Mouse (Mus musculus): ENCODE measurements around the gene Trappc5. TPM values are rescaled to one million over a fixed set of nuclear protein-coding genes. Genes with fewer than 3 reads are reported as not detected.
A peak's percentile ranks its signal among the peaks of the same experiment; 100 is the strongest.

The Trappc5 gene
- total RNA-seq (2021) = 10 to 100 TPM; 19.4 to 20.2 TPM

GRCm38 (mm10) chr8:3676131-3676992 lies at the start of gene Trappc5:
TSS of gene Trappc5 (plus strand) at chr8:3676299.
- intact Hi-C loops (cut with DNase I) = loop anchor here (2.0 to 10.0 kb wide), 2 partner anchors 56 to 322 kb away; partner anchors contain the start of genes A430078G23Rik, Pet100 and Xab2
- peak; percentile 95 for DNase-seq

GRCm38 (mm10) chr8:3626971-3627370 lies 49.1 kb upstream of the Trappc5 start:
- DNase-seq = no peak
- intact Hi-C loops (cut with DNase I) = loop anchor here (10.0 kb wide), 1 partner anchor 628 kb away; the partner anchor contains the start of genes Ctxn1 and Snapc2

- intact Hi-C loops (cut with DNase I) = loop anchor here (2.0 to 10.0 kb wide), 2 partner anchors 45 to 627 kb away; partner anchors contain the start of genes Ctxn1, Fcor and Snapc2
- peak; percentile 24 to 36 for DNase-seq
Measured at GRCm38 (mm10) chr8:3628014-3628413, 48.1 kb upstream of the Trappc5 start.

DNA sequence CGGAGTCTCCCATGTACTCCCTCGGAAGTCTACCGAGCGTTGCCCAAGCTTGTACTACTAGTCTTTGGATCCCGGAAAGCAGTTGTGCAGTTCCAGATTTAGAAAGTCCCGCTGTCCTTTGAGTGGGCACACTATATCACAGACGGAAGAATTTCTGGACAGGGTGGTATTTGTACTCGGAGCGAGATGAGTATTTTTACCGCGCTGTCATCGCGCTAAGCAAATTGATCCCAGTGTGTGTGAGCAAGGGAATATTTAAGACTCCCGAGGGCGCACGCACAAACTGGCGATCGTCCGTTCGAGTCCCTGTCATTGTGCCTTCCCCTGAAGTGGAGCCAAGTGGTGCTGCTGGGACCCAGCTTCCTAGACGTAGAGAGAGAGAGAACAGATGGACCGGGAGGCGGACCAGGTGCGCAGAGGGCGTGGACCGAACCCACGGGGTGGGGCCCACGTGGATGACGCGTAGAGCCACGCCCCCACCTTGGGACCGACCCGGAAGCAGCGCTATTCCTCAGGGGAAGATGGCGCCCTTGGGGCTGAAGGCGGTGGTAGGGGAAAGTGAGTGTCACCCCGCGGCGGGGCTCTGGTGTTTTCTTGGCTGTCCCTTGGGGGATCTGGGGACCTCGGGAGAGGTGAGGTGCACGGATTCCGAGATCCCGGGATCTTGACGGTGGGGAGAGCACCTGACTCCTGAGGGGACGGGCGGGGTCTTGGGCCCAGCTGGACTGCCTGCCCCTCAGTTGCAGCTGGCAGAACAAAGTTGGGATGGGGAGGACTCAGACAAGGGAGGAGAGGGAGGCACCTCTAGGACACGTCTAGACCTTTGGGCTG lies 45.2 kb upstream of the Trappc5 start, which contains the start of gene Stxbp2:
Stxbp2 (plus strand) TSS at position 309 of the 831 bp plus-strand sequence.
- peak; percentile 44 to 60 for DNase-seq
- intact Hi-C loops (cut with DNase I) = no loop called here

DNA sequence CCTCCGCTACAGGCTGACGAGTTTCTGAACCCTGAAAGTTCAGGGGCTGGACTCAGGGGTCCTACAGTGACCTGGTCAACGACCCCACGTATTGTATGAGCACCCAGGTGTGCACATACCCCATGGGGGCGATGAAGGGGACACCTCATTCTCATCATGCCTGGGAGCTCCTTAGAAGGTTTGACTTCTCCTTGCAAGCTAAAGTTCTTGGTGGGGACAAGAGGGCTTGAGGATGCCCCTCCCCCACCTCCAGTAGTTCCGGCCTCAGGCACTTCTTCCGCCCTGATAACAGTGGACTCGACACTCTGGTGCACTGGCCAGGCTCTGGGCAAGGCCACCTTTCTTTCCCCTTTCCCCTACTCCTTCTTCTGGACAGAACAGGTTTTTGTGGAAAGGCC lies 44.6 kb upstream of the Trappc5 start:
- intact Hi-C loops (cut with DNase I) = no loop called here
- no peak for DNase-seq

- DNase-seq = peak; percentile 20 to 32
- intact Hi-C loops (cut with DNase I) = no loop called here
Measured at GRCm38 (mm10) chr8:3645804-3646203, 30.3 kb upstream of the Trappc5 start.

GRCm38 (mm10) chr8:3646824-3647531 lies 29.1 kb upstream of the Trappc5 start:
- no peak for DNase-seq
- intact Hi-C loops (cut with DNase I) = no loop called here

DNA sequence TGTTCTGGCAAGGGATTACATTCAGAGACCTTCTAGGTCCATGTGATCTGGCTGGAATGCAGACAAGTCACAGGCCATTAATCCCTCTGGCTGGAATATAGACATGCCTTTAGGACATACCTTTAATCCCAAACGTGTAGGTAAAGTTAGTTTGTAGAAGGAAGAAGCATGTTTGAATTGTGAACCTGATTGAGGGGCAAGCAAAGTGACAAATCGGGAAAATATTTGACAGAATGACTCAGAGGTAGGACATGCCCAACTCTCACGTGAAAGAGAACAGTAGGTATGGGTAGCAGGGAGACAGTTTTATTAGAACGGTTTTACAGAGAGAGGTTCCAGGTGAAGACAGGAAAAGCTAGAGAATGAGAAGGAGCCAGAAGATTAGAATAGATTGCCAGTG lies 28.5 kb upstream of the Trappc5 start:
- DNase-seq = no peak
- intact Hi-C loops (cut with DNase I) = no loop called here

DNA sequence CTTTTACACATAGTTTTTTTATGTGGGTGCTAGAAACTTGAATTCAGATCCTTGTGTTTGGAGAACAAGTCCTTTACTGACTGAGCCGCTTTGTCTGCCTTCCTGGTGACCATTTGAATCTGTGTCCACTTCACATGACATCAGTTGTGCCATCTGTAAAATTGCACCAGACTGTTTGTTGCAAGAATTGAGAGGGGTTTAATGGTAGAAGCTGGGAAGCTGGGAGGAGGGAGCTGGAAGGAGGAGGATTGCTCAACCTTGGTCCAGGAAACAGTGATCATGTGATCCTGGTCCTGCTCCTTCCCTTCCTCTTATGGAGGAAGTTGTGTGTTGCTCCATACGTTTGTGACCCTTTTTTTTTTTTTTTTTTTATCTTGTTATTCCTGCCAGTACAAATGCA lies 27.8 kb upstream of the Trappc5 start:
- intact Hi-C loops (cut with DNase I) = no loop called here
- no peak for DNase-seq

- intact Hi-C loops (cut with DNase I) = no loop called here
- no peak for DNase-seq
Measured at GRCm38 (mm10) chr8:3648990-3649389, 27.1 kb upstream of the Trappc5 start.

GRCm38 (mm10) chr8:3652845-3653244 lies 23.3 kb upstream of the Trappc5 start:
- no peak for DNase-seq
- intact Hi-C loops (cut with DNase I) = no loop called here

- no peak for DNase-seq
- intact Hi-C loops (cut with DNase I) = no loop called here
Measured at GRCm38 (mm10) chr8:3654726-3655508, 21.2 kb upstream of the Trappc5 start.

DNA sequence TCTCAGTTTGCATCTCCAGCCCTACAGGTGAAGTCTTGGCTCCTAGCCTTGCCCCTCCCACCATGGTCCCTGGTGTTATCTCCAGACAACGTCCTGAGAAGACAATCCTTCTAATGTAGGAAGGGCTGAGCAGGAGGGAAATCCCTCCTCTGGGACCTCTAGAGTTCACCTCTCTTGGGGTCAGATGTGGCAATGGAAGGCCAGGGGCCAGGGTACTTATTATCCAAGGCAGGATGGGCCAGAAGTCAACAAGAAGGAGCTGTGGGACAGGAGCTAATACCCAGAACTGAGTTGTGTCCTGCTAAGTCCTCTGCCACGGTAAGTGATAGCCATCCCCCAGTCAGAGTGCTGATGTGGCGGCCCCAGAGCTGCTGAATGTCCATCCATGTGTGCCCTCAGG lies 20.6 kb upstream of the Trappc5 start, which contains the start of gene Retn:
Retn (plus strand) TSS at position 245 of the 400 bp plus-strand sequence.
- no peak for DNase-seq
- intact Hi-C loops (cut with DNase I) = no loop called here

DNA sequence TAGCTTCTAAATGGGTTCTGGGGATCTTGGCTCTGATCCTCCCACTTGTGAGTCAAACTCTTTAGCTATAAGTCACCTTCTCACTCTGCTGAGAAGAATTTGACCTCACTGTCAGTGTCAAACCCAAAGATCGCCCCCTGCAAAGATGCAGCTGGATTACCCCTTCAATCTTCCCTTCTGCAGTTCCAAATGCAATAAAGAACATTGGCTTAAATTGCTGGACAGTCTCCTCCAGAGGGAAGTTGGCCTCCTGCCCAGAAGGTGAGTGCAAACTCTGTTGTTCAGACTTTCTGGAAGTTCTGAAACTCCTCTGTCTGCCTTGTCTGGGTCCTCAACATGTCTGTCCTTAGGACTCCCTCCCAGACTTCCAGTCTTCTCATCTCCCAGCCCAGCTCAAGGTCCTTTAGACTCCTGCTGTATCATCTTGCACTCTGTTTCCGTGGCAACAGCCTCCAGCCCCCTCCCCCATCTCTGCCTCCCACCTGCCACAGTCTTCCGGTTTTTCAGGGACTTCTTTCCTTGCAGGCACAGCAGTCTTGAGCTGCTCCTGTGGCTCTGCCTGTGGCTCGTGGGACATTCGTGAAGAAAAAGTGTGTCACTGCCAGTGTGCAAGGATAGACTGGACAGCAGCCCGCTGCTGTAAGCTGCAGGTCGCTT lies 19.2 kb upstream of the Trappc5 start:
- intact Hi-C loops (cut with DNase I) = no loop called here

DNA sequence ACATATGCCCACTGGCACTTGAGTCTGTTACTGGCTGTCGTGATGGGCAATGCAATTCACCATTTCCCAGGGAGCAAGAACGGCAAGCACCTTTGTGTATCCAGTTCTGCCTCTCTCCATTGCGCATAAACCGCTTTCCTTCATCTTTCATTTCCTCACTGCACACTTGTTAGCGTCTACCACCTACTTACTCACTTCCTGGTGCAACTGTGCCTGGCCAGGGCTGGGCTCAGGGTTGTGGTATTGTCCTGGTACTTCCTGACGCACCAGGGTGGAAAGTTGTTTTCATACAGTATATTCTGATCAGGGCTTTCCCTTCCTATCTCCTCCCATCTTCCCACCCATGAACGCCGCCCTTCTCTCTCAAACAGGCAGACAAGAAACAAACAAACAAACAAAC lies 15.2 kb upstream of the Trappc5 start:
- no peak for DNase-seq
- intact Hi-C loops (cut with DNase I) = no loop called here

More for the DNA sequence above, 19.2 kb upstream of the Trappc5 start:
- DNase-seq = no peak

GRCm38 (mm10) chr8:3664405-3664804 lies 11.7 kb upstream of the Trappc5 start:
- DNase-seq = no peak
- intact Hi-C loops (cut with DNase I) = no loop called here

DNA sequence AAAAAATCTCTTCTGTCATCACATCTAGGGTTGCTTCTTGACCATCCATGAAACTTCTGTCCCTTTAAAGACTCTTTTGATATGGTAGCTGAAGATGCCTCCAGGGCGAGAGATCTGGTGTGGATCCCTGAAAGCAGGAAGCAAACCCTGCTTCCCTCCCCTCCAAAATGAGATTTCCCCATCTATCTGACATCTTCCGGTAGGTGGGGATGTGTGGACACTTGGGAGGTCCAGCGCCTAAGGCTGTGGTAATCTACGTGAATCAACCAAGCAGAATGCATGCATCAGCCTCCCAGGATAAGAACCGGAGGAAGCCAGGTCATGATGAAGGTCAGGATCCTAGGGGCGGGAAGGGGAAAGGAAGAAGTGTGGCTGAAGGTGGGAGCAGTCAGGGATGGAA lies 10.6 kb upstream of the Trappc5 start, which contains the start of gene Mcemp1:
Mcemp1 (plus strand) TSS at position 248 of the 400 bp plus-strand sequence.
- intact Hi-C loops (cut with DNase I) = no loop called here
- no peak for DNase-seq

DNA sequence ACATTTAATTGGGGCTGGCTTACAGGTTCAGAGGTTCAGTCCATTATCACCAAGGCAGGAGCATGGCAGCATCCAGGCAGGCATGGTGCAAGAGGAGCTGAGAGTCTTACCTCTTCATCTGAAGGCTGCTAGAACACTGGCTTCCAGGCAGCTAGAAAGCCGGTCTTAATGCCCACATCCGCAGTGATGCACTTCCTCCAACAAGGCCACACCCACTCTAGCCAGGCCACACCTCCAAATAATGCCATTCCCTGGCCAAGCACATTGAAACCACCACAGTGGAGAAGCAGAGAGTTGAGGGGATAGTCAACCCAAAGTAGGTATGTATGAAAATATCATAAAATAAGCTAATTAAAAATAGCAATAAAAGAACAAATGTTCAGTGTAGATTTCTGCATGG lies 5.7 kb upstream of the Trappc5 start:
- intact Hi-C loops (cut with DNase I) = loop anchor here (5.0 to 10.0 kb wide), 2 partner anchors 208 to 316 kb away; partner anchors contain the start of gene A430078G23Rik
- no peak for DNase-seq

- DNase-seq = peak; percentile 80 to 86
- intact Hi-C loops (cut with DNase I) = loop anchor here (1.0 to 10.0 kb wide), 4 partner anchors 43 to 317 kb away; partner anchors contain the start of gene A430078G23Rik
Measured at GRCm38 (mm10) chr8:3671980-3672491, 4.1 kb upstream of the Trappc5 start, which contains the start of gene Fcor. TSS of gene Fcor (minus strand) at chr8:3672362.
